In the genomic region with DNA sequence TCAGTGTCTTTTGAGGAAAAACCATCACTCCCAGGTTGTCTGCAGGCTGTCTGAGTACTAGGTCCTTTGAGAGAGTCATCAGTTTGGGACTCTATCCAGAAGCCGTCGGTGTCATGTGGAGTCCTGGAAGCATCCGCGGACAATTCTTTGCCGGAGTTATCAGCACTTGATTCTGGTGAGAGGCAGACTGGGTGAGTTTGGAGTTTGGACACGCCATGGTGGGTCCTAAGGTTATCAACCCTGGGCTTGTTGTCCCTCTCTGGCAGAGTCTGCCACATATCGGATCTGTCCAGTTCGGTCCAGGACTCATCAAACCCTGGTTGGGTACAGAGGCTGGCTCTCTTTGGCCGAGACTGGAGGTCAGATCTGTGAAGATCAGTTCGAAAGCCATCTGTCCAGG, we compare ENCODE assay signal across 8 mouse cellular contexts. TPM values are rescaled to one million over a fixed set of nuclear protein-coding genes. Genes with fewer than 3 reads are reported as not detected.
DNase-seq lines count a peak whose midpoint lies in the region; ATAC-seq and TF ChIP-seq lines count a peak whose summit lies in the region.

No protein-coding gene starts in this region.

- H3K27ac ChIP-seq in heart, embryonic 10.5 days, result peak overlapping the region; percentile 93
- H3K27ac ChIP-seq in ES-E14 (ENCODE audit: insufficient read depth, low read depth, low read length, poor library complexity, severe bottlenecking), result no peak overlapping the region
- peak overlapping the region; percentile 91 for H3K27ac ChIP-seq in embryonic facial prominence, embryonic 10.5 days (replicated peaks)
- H3K27ac ChIP-seq in intestine, embryonic 15.5 days, result peak overlapping the region; percentile 90
- H3K27ac ChIP-seq in midbrain, embryonic 15.5 days, result peak overlapping the region; percentile 90

- no peaks in the 10 kb centered on the region for H3K27me3 ChIP-seq in heart, embryonic 10.5 days (ENCODE audit: insufficient read depth, poor library complexity, severe bottlenecking)
- H3K27me3 ChIP-seq in embryonic facial prominence, embryonic 10.5 days (replicated peaks; ENCODE audit: low read depth, poor library complexity, severe bottlenecking), result no peaks in the 10 kb centered on the region
- no peaks in the 10 kb centered on the region for H3K27me3 ChIP-seq in intestine, embryonic 15.5 days (replicated peaks)
- no peaks in the 10 kb centered on the region for H3K27me3 ChIP-seq in midbrain, embryonic 15.5 days (replicated peaks)

- in situ Hi-C loops in ES-E14 (cut with MboI; ENCODE audit: low sequenced_read_pairs in 2 of 2, unreplicated experiment in 2 of 2), result no loop called here

- H3K4me1 ChIP-seq in heart, embryonic 10.5 days, result peaks cover 46% of the 10 kb centered on the region
- peaks cover 7 to 31% of the 10 kb centered on the region in 2 experiments; a peak in 2 of 4 replicates for H3K4me1 ChIP-seq in ES-E14 (ENCODE audit: control insufficient read depth in 2 of 2, insufficient read depth in 2 of 2, low read length in 2 of 2, poor library complexity in 1 of 2)
- peaks cover 59% of the 10 kb centered on the region for H3K4me1 ChIP-seq in embryonic facial prominence, embryonic 10.5 days
- peaks cover 54% of the 10 kb centered on the region for H3K4me1 ChIP-seq in intestine, embryonic 15.5 days (replicated peaks)
- H3K4me1 ChIP-seq in midbrain, embryonic 15.5 days, result peaks cover 51% of the 10 kb centered on the region

- H3K4me3 ChIP-seq in heart, embryonic 10.5 days, result peak overlapping the region; percentile 89
- H3K4me3 ChIP-seq in ES-E14 (ENCODE audit: insufficient read depth in 1 of 2, low read depth in 1 of 2, low read length in 2 of 2, poor library complexity in 1 of 2, severe bottlenecking in 1 of 2), result peak overlapping the region; percentile 82 to 89
- H3K4me3 ChIP-seq in embryonic facial prominence, embryonic 10.5 days, result peak overlapping the region; percentile 69
- H3K4me3 ChIP-seq in intestine, embryonic 15.5 days (replicated peaks), result peak overlapping the region; percentile 95
- peak overlapping the region; percentile 87 for H3K4me3 ChIP-seq in midbrain, embryonic 15.5 days

- 0 out of 2 replicates have a peak, but pooled peaks cover 5% of the 10 kb centered on the region for H3K36me3 ChIP-seq in heart, embryonic 10.5 days
- no peaks in the 10 kb centered on the region; the same call in 1 of the 2 replicates for H3K36me3 ChIP-seq in ES-E14 (ENCODE audit: control insufficient read depth, insufficient read depth, low read length, poor library complexity, severe bottlenecking)
- peaks cover 16% of the 10 kb centered on the region for H3K36me3 ChIP-seq in embryonic facial prominence, embryonic 10.5 days (replicated peaks)
- H3K36me3 ChIP-seq in intestine, embryonic 15.5 days, result no peaks in the 10 kb centered on the region
- no peaks in the 10 kb centered on the region for H3K36me3 ChIP-seq in midbrain, embryonic 15.5 days (replicated peaks)

- WGBS in heart, embryonic 10.5 days, result 2% methylated on average over 10 of the region's 10 CpGs
- 9% methylated on average over 10 of the region's 10 CpGs for WGBS in embryonic facial prominence, embryonic 10.5 days
- 2% methylated on average over 10 of the region's 10 CpGs for WGBS in intestine, embryonic 15.5 days
- WGBS in midbrain, embryonic 15.5 days, result 2% methylated on average over 10 of the region's 10 CpGs

- peak overlapping the region; percentile 83 for H3K9ac ChIP-seq in ES-E14 (ENCODE audit: insufficient read depth, low read depth, low read length, poor library complexity, severe bottlenecking)
- H3K9ac ChIP-seq in intestine, embryonic 15.5 days, result peak overlapping the region; percentile 85
- H3K9ac ChIP-seq in midbrain, embryonic 15.5 days, result peak overlapping the region; percentile 88

- no peak for ATAC-seq in intestine, embryonic 15.5 days
- ATAC-seq in midbrain, embryonic 15.5 days (replicated peaks), result peak; percentile 6
- no peak for ATAC-seq in granulocyte monocyte progenitor cell, adult 5-6 weeks (replicated peaks; ENCODE audit: poor library complexity, severe bottlenecking)

- peak overlapping the region; percentile 78 for H3K4me2 ChIP-seq in intestine, embryonic 15.5 days (replicated peaks)
- peak overlapping the region; percentile 86 for H3K4me2 ChIP-seq in midbrain, embryonic 15.5 days

- no peak for DNase-seq in heart, embryonic 10.5 days (ENCODE audit: low spot score)
- no peak for DNase-seq in heart, adult 9 months (ENCODE audit: low spot score in 2 of 2)
- DNase-seq in ES-E14 (ENCODE audit: low read depth, low spot score), result no peak
- DNase-seq in embryonic facial prominence, embryonic 10.5 days (ENCODE audit: low spot score), result no peak
- DNase-seq in spleen, adult 12 weeks (ENCODE audit: low spot score), result no peak

- H3K9me3 ChIP-seq in heart, embryonic 10.5 days, result no peaks in the 10 kb centered on the region
- H3K9me3 ChIP-seq in ES-E14 (ENCODE audit: control insufficient read depth, insufficient read depth, low read depth, low read length), result no peaks in the 10 kb centered on the region
- H3K9me3 ChIP-seq in embryonic facial prominence, embryonic 10.5 days, result no peaks in the 10 kb centered on the region
- no peaks in the 10 kb centered on the region for H3K9me3 ChIP-seq in intestine, embryonic 15.5 days
- H3K9me3 ChIP-seq in midbrain, embryonic 15.5 days, result no peaks in the 10 kb centered on the region

TF ChIP-seq in ES-E14, 5 proteins besides CTCF, POLR2A, EP300 and RAD21:
- TF ChIP-seq HCFC1 (IDR thresholded peaks at IDR 0.05; ENCODE audit: borderline replicate concordance, insufficient read depth, low read length), result no peak
- TF ChIP-seq ZC3H11A (IDR thresholded peaks at IDR 0.05; ENCODE audit: borderline replicate concordance, low read depth, low read length), result no peak

RNA-seq across cellular contexts. Expression of gene Itpkc, which starts 0.8 kb away (rescaled TPM):
- polyA plus RNA-seq in heart, embryonic 10.5 days (2016; fragmentation: Nextera tagmentation; extraction: Ambion mirVana), result 3.4 and 5.0 TPM in 2 replicates
- 10.5 and 12.6 TPM in 2 replicates for total RNA-seq in ES-E14 (2012; rRNA removed)
- polyA plus RNA-seq in embryonic facial prominence, embryonic 10.5 days (2016; fragmentation: Nextera tagmentation; extraction: Ambion mirVana), result 5.1 and 5.6 TPM in 2 replicates
- 8.8 and 9.4 TPM in 2 replicates for polyA plus RNA-seq in intestine, embryonic 15.5 days (2015; fragmentation: Nextera tagmentation; extraction: Ambion mirVana)
- 8.5 and 8.7 TPM in 2 replicates for polyA plus RNA-seq in midbrain, embryonic 15.5 days (2015; fragmentation: Nextera tagmentation; extraction: Ambion mirVana)
- total RNA-seq in granulocyte monocyte progenitor cell, adult 5-6 weeks (2014; fragmentation: Nextera tagmentation), result 2.1 and 7.7 TPM in 2 replicates
- 1.8 and 2.2 TPM in 2 replicates for total RNA-seq in granulocyte monocyte progenitor cell, adult 5-6 weeks (2017)

RNA-seq across cellular contexts. Expression of gene Coq8b, which starts 5.1 kb away (rescaled TPM):
- 12.3 and 13.9 TPM in 2 replicates for polyA plus RNA-seq in heart, embryonic 10.5 days (2016; fragmentation: Nextera tagmentation; extraction: Ambion mirVana)
- 12.8 and 18.3 TPM in 2 replicates for total RNA-seq in ES-E14 (2012; rRNA removed)
- polyA plus RNA-seq in embryonic facial prominence, embryonic 10.5 days (2016; fragmentation: Nextera tagmentation; extraction: Ambion mirVana), result 18.4 and 18.7 TPM in 2 replicates
- polyA plus RNA-seq in intestine, embryonic 15.5 days (2015; fragmentation: Nextera tagmentation; extraction: Ambion mirVana), result 21.3 and 21.4 TPM in 2 replicates
- polyA plus RNA-seq in midbrain, embryonic 15.5 days (2015; fragmentation: Nextera tagmentation; extraction: Ambion mirVana), result 26.9 and 27.9 TPM in 2 replicates
- 13.3 and 15.9 TPM in 2 replicates for total RNA-seq in granulocyte monocyte progenitor cell, adult 5-6 weeks (2014; fragmentation: Nextera tagmentation)
- total RNA-seq in granulocyte monocyte progenitor cell, adult 5-6 weeks (2017), result 9.5 and 10.0 TPM in 2 replicates

RNA-seq across cellular contexts. Expression of gene Numbl, which starts 30.6 kb away (rescaled TPM):
- polyA plus RNA-seq in heart, embryonic 10.5 days (2016; fragmentation: Nextera tagmentation; extraction: Ambion mirVana), result 7.0 and 9.6 TPM in 2 replicates
- total RNA-seq in ES-E14 (2012; rRNA removed), result 11.9 and 14.1 TPM in 2 replicates
- polyA plus RNA-seq in embryonic facial prominence, embryonic 10.5 days (2016; fragmentation: Nextera tagmentation; extraction: Ambion mirVana), result 14.8 and 15.0 TPM in 2 replicates
- polyA plus RNA-seq in intestine, embryonic 15.5 days (2015; fragmentation: Nextera tagmentation; extraction: Ambion mirVana), result 16.2 and 16.5 TPM in 2 replicates
- polyA plus RNA-seq in midbrain, embryonic 15.5 days (2015; fragmentation: Nextera tagmentation; extraction: Ambion mirVana), result 58.7 and 66.3 TPM in 2 replicates
- total RNA-seq in granulocyte monocyte progenitor cell, adult 5-6 weeks (2014; fragmentation: Nextera tagmentation), result 1.2 and 1.3 TPM in 2 replicates
- 0.69 and 1.1 TPM in 2 replicates for total RNA-seq in granulocyte monocyte progenitor cell, adult 5-6 weeks (2017)

RNA-seq across cellular contexts. Expression of gene Snrpa, which starts 31.6 kb away (rescaled TPM):
- 227 and 298 TPM in 2 replicates for polyA plus RNA-seq in heart, embryonic 10.5 days (2016; fragmentation: Nextera tagmentation; extraction: Ambion mirVana)
- 113 and 129 TPM in 2 replicates for total RNA-seq in ES-E14 (2012; rRNA removed)
- 415 and 427 TPM in 2 replicates for polyA plus RNA-seq in embryonic facial prominence, embryonic 10.5 days (2016; fragmentation: Nextera tagmentation; extraction: Ambion mirVana)
- 223 and 249 TPM in 2 replicates for polyA plus RNA-seq in intestine, embryonic 15.5 days (2015; fragmentation: Nextera tagmentation; extraction: Ambion mirVana)
- 204 and 215 TPM in 2 replicates for polyA plus RNA-seq in midbrain, embryonic 15.5 days (2015; fragmentation: Nextera tagmentation; extraction: Ambion mirVana)
- 213 and 258 TPM in 2 replicates for total RNA-seq in granulocyte monocyte progenitor cell, adult 5-6 weeks (2014; fragmentation: Nextera tagmentation)
- 92.5 and 99.7 TPM in 2 replicates for total RNA-seq in granulocyte monocyte progenitor cell, adult 5-6 weeks (2017)

RNA-seq across cellular contexts. Expression of gene BC024978, which starts 32.1 kb away (rescaled TPM):
- polyA plus RNA-seq in heart, embryonic 10.5 days (2016; fragmentation: Nextera tagmentation; extraction: Ambion mirVana), result 3.1 and 3.2 TPM in 2 replicates
- 10.4 and 12.0 TPM in 2 replicates for total RNA-seq in ES-E14 (2012; rRNA removed)
- polyA plus RNA-seq in embryonic facial prominence, embryonic 10.5 days (2016; fragmentation: Nextera tagmentation; extraction: Ambion mirVana), result 4.3 and 4.7 TPM in 2 replicates
- polyA plus RNA-seq in intestine, embryonic 15.5 days (2015; fragmentation: Nextera tagmentation; extraction: Ambion mirVana), result 3.0 and 3.2 TPM in 2 replicates
- polyA plus RNA-seq in midbrain, embryonic 15.5 days (2015; fragmentation: Nextera tagmentation; extraction: Ambion mirVana), result 3.7 and 3.9 TPM in 2 replicates
- total RNA-seq in granulocyte monocyte progenitor cell, adult 5-6 weeks (2014; fragmentation: Nextera tagmentation), result 6.7 and 7.7 TPM in 2 replicates
- 2.2 and 2.6 TPM in 2 replicates for total RNA-seq in granulocyte monocyte progenitor cell, adult 5-6 weeks (2017)
